Mouse (Mus musculus): ENCODE data around the gene Nkx2-2. TPM values are rescaled to one million over a fixed set of nuclear protein-coding genes. Genes with fewer than 3 reads are reported as not detected.

The Nkx2-2 gene
- polyA plus RNA-seq, 1 experiment: 0.05 TPM

- 10% methylated on average over 27 of the region's 27 CpGs for WGBS
- Histone ChIP-seq H3K4me1 (ENCODE audit: control insufficient read depth, insufficient read depth, insufficient read length) (peaks cover 3% of the 10 kb centered on the region; the same call in 1 of the 2 replicates), H3K27me3 (ENCODE audit: control insufficient read depth, insufficient read depth, low read length) (peaks cover 30% of the 10 kb centered on the region), H3K36me3 (ENCODE audit: control insufficient read depth, insufficient read depth, low read length) (no peaks in the 10 kb centered on the region), H3K4me3 (ENCODE audit: extremely low read depth, insufficient read depth, insufficient read length) (no peak overlapping the region), H3K27ac (ENCODE audit: insufficient read depth, low read length) (no peak overlapping the region)
- TF ChIP-seq POLR2A (IDR thresholded peaks at IDR 0.05; ENCODE audit: low read depth, low read length) (no peak), CTCF (IDR thresholded peaks at IDR 0.05; ENCODE audit: extremely low read depth, insufficient read depth, insufficient read length, insufficient replicate concordance) (no peak)
- no peak for DNase-seq (ENCODE audit: low read depth in 1 of 2, low spot score in 2 of 2)
Observed at GRCm38 (mm10) chr2:147190316-147191021, 3.6 kb downstream of the Nkx2-2 start.

DNA sequence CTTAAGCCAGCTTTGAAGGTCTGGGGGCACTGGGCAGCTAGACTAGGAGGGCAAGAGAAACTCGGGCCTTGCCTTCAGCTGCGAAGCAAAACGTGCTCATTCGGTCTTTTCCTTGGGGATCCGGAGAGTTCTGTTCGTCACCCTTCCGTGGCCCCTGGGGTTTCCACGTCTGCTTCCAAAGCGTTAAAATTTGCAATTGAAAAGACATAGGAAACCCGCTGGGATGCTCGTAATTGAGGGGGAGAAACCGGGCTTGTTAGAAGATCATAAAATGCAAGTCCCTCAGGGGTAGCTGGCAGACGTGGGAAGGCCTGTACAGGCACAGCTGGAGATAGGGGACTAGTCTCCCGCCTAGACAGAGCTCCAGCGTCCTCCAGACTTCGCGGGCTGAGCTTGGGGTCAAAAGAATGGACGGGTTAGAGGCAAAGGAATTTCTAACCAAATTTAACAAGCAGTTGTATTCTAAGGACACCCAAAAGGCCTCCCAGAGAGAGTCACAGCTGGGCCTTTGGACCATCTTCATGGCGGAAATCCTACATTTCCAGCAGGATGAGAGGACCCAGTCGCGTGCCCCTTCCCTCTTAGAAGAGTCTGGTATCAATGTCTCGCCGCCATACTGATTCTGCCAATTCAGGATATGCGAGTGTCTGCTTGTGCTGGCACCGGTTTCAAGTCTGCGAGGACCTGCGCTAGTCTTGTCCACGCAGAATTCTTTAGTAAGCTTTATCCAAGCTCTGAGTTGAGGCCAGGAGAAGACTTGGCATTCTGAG is 4.3 kb downstream of the Nkx2-2 start:
- peaks cover 26% of the 10 kb centered on the region for H3K27me3 ChIP-seq (ENCODE audit: control insufficient read depth, insufficient read depth, low read length)
- H3K27ac ChIP-seq (ENCODE audit: insufficient read depth, low read length): no peak overlapping the region
- TF ChIP-seq POLR2A (IDR thresholded peaks at IDR 0.05; ENCODE audit: low read depth, low read length): no peak
- no peak for TF ChIP-seq CTCF (IDR thresholded peaks at IDR 0.05; ENCODE audit: extremely low read depth, insufficient read depth, insufficient read length, insufficient replicate concordance)
- no peak for DNase-seq (ENCODE audit: low read depth in 1 of 2, low spot score in 2 of 2)
- 13% methylated on average over 28 of the region's 28 CpGs for WGBS
- no peak overlapping the region for H3K4me3 ChIP-seq (ENCODE audit: extremely low read depth, insufficient read depth, insufficient read length)
- H3K4me1 ChIP-seq (ENCODE audit: control insufficient read depth, insufficient read depth, insufficient read length): peaks cover 3% of the 10 kb centered on the region; the same call in 1 of the 2 replicates
- no peaks in the 10 kb centered on the region for H3K36me3 ChIP-seq (ENCODE audit: control insufficient read depth, insufficient read depth, low read length)

DNA sequence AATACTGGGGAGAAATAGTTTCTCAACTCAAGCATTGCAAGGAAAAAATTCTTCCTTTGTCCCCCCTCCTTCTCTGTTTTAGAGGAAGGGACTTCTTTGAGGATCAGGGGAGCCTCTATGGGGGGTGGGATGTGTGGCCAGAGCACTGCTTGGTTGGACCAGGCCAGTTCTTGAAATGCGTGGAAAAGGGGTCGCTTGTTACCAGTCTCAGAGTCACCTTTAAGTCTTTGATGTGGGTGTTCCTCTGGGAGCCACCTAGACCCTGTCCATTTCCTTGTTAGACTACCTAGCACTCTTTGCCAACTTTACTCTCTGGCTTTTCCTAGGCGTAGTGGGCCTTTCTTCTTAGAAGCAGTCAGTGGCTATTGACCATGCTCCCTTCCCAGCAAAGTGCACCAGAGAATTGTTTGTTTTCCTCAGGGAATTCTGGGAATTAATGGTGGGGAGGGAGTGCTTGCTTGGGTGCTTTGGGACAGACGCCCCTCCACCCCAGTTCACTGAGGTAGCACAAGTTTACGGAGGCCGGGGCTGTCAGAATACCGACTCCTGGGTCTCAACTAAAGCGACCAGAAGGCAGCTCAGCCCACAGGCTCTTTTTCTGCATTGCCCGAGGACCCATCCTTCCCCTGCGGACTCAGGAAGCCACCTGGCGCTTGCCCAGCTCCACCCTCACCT is 5.0 kb downstream of the Nkx2-2 start:
- Histone ChIP-seq H3K27ac (ENCODE audit: insufficient read depth, low read length) (no peak overlapping the region), H3K4me3 (ENCODE audit: extremely low read depth, insufficient read depth, insufficient read length) (no peak overlapping the region), H3K4me1 (ENCODE audit: control insufficient read depth, insufficient read depth, insufficient read length) (peaks cover 8% of the 10 kb centered on the region), H3K36me3 (ENCODE audit: control insufficient read depth, insufficient read depth, low read length) (no peaks in the 10 kb centered on the region), H3K27me3 (ENCODE audit: control insufficient read depth, insufficient read depth, low read length) (peaks cover 32% of the 10 kb centered on the region)
- TF ChIP-seq POLR2A (IDR thresholded peaks at IDR 0.05; ENCODE audit: low read depth, low read length): no peak
- TF ChIP-seq CTCF (IDR thresholded peaks at IDR 0.05; ENCODE audit: extremely low read depth, insufficient read depth, insufficient read length, insufficient replicate concordance): no peak
- DNase-seq (ENCODE audit: low read depth in 1 of 2, low spot score in 2 of 2): no peak
- 36% methylated on average over 11 of the region's 11 CpGs for WGBS

DNA sequence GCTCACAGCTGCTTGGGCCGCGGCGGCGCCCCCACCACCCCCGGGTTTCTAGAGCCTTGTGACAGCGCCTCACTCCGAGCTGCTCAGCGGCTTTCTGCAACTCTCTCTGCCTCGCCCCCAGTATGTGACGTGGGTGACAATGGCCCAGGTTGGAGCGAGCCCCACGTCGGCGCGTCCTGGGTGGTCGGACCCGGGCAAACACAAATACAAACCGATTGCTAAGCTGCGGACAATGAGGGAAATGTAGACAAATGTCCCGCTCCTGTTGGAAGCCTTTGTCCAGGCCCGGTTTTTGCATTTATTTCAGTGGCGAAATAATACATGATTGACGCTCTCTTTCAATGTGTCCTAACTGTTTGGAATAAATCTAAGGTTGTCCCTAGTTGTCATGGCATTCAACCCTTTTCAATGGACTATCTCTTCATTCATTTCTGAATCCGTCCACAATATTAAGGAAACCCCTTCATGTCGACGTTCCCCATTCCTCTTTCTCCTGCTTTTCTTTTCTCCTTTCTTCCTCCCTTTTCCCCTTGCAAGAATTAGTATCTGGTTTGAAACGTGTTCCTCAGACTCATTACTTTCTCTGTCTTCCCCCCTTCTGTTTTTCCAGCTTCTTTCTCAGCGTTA is 5.9 kb downstream of the Nkx2-2 start:
- TF ChIP-seq POLR2A (IDR thresholded peaks at IDR 0.05; ENCODE audit: low read depth, low read length): no peak
- no peak for TF ChIP-seq CTCF (IDR thresholded peaks at IDR 0.05; ENCODE audit: extremely low read depth, insufficient read depth, insufficient read length, insufficient replicate concordance)
- Histone ChIP-seq H3K4me3 (ENCODE audit: extremely low read depth, insufficient read depth, insufficient read length) (no peak overlapping the region), H3K36me3 (ENCODE audit: control insufficient read depth, insufficient read depth, low read length) (no peaks in the 10 kb centered on the region), H3K27ac (ENCODE audit: insufficient read depth, low read length) (no peak overlapping the region), H3K27me3 (ENCODE audit: control insufficient read depth, insufficient read depth, low read length) (peaks cover 31% of the 10 kb centered on the region), H3K4me1 (ENCODE audit: control insufficient read depth, insufficient read depth, insufficient read length) (peaks cover 11% of the 10 kb centered on the region)
- WGBS: 9% methylated on average over 27 of the region's 28 CpGs
- no peak for DNase-seq (ENCODE audit: low read depth in 1 of 2, low spot score in 2 of 2)

DNA sequence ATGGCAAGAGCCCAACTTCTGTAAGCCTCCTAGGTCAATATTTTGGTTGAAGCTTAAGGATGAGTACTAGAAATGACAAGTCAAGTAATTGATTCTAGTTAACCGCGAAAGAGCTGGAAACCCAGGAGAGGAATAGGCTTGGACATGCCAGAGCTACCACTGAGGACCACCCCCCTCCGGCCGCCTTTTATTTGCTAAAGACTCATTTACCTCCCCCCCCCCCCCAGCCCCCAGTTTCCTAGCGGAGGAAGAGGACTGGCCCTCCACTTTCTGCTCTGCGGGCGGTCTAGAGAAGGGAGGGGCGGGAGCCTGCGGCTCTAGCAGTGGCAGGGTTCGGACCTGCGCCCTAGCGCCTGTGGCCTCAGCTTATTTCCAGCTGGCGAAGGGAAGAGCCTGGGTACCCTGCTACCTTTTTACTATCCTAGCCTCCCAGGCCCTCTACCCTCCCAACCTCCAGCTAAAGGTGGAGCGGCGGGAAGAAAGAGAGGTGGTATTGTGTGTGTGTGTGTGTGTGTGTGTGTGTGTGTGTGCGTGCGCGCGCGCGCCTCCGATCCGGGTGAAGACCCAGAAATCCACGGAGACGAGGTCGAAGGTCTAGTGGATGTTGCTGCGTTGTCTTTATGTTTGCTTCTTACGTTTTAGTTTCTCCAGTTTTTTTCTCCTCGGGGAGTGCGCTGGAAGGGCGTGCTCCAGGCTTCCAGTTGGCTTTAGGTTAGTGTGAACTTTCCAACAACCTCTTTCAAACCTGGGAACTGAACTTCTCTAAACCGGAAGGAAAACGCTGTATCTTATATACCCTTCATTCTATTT is 6.8 kb downstream of the Nkx2-2 start:
- DNase-seq (ENCODE audit: low read depth in 1 of 2, low spot score in 2 of 2): no peak

GRCm38 (mm10) chr2:147186261-147186681 is 7.8 kb downstream of the Nkx2-2 start:
- H3K36me3 ChIP-seq (ENCODE audit: control insufficient read depth, insufficient read depth, low read length): no peaks in the 10 kb centered on the region
- TF ChIP-seq CTCF (IDR thresholded peaks at IDR 0.05; ENCODE audit: extremely low read depth, insufficient read depth, insufficient read length, insufficient replicate concordance): no peak
- TF ChIP-seq POLR2A (IDR thresholded peaks at IDR 0.05; ENCODE audit: low read depth, low read length): no peak
- DNase-seq (ENCODE audit: low read depth in 1 of 2, low spot score in 2 of 2): no peak
- H3K4me1 ChIP-seq (ENCODE audit: control insufficient read depth, insufficient read depth, insufficient read length): peaks cover 11% of the 10 kb centered on the region
- WGBS: 5% methylated on average over 25 of the region's 25 CpGs
- H3K27ac ChIP-seq (ENCODE audit: insufficient read depth, low read length): no peak overlapping the region
- H3K27me3 ChIP-seq (ENCODE audit: control insufficient read depth, insufficient read depth, low read length): peaks cover 32% of the 10 kb centered on the region
- H3K4me3 ChIP-seq (ENCODE audit: extremely low read depth, insufficient read depth, insufficient read length): no peak overlapping the region

More for the DNA sequence above, 6.8 kb downstream of the Nkx2-2 start:
- Histone ChIP-seq H3K36me3 (ENCODE audit: control insufficient read depth, insufficient read depth, low read length) (no peaks in the 10 kb centered on the region), H3K4me3 (ENCODE audit: extremely low read depth, insufficient read depth, insufficient read length) (no peak overlapping the region), H3K27me3 (ENCODE audit: control insufficient read depth, insufficient read depth, low read length) (peaks cover 34% of the 10 kb centered on the region), H3K4me1 (ENCODE audit: control insufficient read depth, insufficient read depth, insufficient read length) (peaks cover 11% of the 10 kb centered on the region), H3K27ac (ENCODE audit: insufficient read depth, low read length) (no peak overlapping the region)
- WGBS: 4% methylated on average over 33 of the region's 33 CpGs
- no peak for TF ChIP-seq POLR2A (IDR thresholded peaks at IDR 0.05; ENCODE audit: low read depth, low read length)
- no peak for TF ChIP-seq CTCF (IDR thresholded peaks at IDR 0.05; ENCODE audit: extremely low read depth, insufficient read depth, insufficient read length, insufficient replicate concordance)

Data from spleen, adult 2 months (tissue).